Mouse (Mus musculus) CH12.LX (cell line): ENCODE data around the gene Trex1. TPM values are rescaled to one million over a fixed set of nuclear protein-coding genes. Genes with fewer than 3 reads are reported as not detected.

ENCODE experiments used
- DNase-seq: peaks from one replicate; pipeline ENCODE4 v3.0.0-alpha.2; 2013; ENCODE audit errors: extremely low read depth
- H3K27ac ChIP-seq: 2 replicates; pipeline ENCODE4 v1.5.1; 2012; ENCODE audit warnings: low read depth, mild to moderate bottlenecking, control low read depth, moderate library complexity; ENCODE audit not compliant: insufficient read depth
- H3K27me3 ChIP-seq: replicated peaks from 2 replicates; pipeline ENCODE3; 2012; ENCODE audit warnings: inconsistent platforms
- H3K36me3 ChIP-seq, 2 experiments: replicated peaks in 1 of 2; 2 replicates each; pipeline versions ENCODE3 to v1.6.1; 2012; ENCODE audit warnings: inconsistent platforms in 1 of 2, low read length in 1 of 2, mild to moderate bottlenecking in 1 of 2, mixed read lengths in 1 of 2, moderate library complexity in 1 of 2; ENCODE audit not compliant: control insufficient read depth in 1 of 2, insufficient read depth in 1 of 2
- H3K4me1 ChIP-seq, 2 experiments: 2 replicates each; pipeline ENCODE4 v1.6.1; 2012; ENCODE audit warnings: inconsistent platforms in 1 of 2, moderate library complexity in 1 of 2; ENCODE audit not compliant: insufficient read depth in 2 of 2, control insufficient read depth in 1 of 2
- H3K4me2 ChIP-seq: 2 replicates; pipeline ENCODE4 v1.6.1; 2012; ENCODE audit warnings: low read depth, mild to moderate bottlenecking, control low read depth; ENCODE audit not compliant: poor library complexity, insufficient read depth, severe bottlenecking
- H3K4me3 ChIP-seq, 3 experiments: fragments of 150-350 bp in 1 of 3; sonication (generic) in 1 of 3; replicated peaks in 1 of 3; 2 replicates each; pipeline versions ENCODE3 to v1.5.1; 2011 to 2012; ENCODE audit warnings: low read depth in 2 of 3, low read length in 2 of 3, mild to moderate bottlenecking in 2 of 3, moderate library complexity in 2 of 3, control low read depth in 1 of 3, improper control_type of control experiment in 1 of 3, inconsistent platforms in 1 of 3, mixed read lengths in 1 of 3; ENCODE audit not compliant: poor library complexity in 1 of 3
- H3K79me2 ChIP-seq: replicated peaks from 2 replicates; pipeline ENCODE4 v1.6.1; 2012; ENCODE audit warnings: mild to moderate bottlenecking, moderate library complexity; ENCODE audit not compliant: control insufficient read depth, poor library complexity, insufficient read depth, severe bottlenecking; ENCODE audit errors: extremely low read depth
- H3K9ac ChIP-seq: 2 replicates; pipeline ENCODE4 v1.6.1; 2012; ENCODE audit warnings: low read depth, mild to moderate bottlenecking, control low read depth, moderate library complexity; ENCODE audit not compliant: insufficient read depth
- H3K9me3 ChIP-seq: replicated peaks from 2 replicates; pipeline ENCODE3; 2012; ENCODE audit warnings: low read length, inconsistent platforms, mixed read lengths
- CHD2 ChIP-seq: IDR thresholded peaks from 2 replicates; pipeline ENCODE4 v1.6.1; 2011; ENCODE audit warnings: low read length, improper control_type of control experiment
- E2F4 ChIP-seq: IDR thresholded peaks from 2 replicates; pipeline ENCODE4 v1.6.1; 2011; ENCODE audit warnings: low read depth, low read length, improper control_type of control experiment; ENCODE audit not compliant: insufficient replicate concordance
- GABPA ChIP-seq: IDR thresholded peaks from 2 replicates; pipeline ENCODE4 v1.6.1; 2012; ENCODE audit warnings: low read depth, low read length, improper control_type of control experiment, inconsistent platforms; ENCODE audit not compliant: insufficient replicate concordance
- IRF4 ChIP-seq: IDR thresholded peaks from 2 replicates; pipeline ENCODE4 v1.6.1; 2014; ENCODE audit warnings: low read depth, mild to moderate bottlenecking, inconsistent platforms, low read length, improper control_type of control experiment
- JUN ChIP-seq: IDR thresholded peaks from 2 replicates; pipeline ENCODE4 v1.6.1; 2011; ENCODE audit warnings: low read depth, mild to moderate bottlenecking, low read length, improper control_type of control experiment, moderate library complexity; ENCODE audit not compliant: insufficient read depth
- KAT2A ChIP-seq: IDR thresholded peaks from 2 replicates; pipeline ENCODE4 v1.6.1; 2012; ENCODE audit warnings: low read length, improper control_type of control experiment, inconsistent platforms; ENCODE audit not compliant: insufficient replicate concordance
- MAX ChIP-seq: IDR thresholded peaks from 2 replicates; pipeline ENCODE4 v1.6.1; 2011; ENCODE audit warnings: low read length, improper control_type of control experiment
- MXI1 ChIP-seq: IDR thresholded peaks from 2 replicates; pipeline ENCODE4 v1.6.1; 2011; ENCODE audit warnings: mild to moderate bottlenecking, low read depth, low read length, improper control_type of control experiment
- NRF1 ChIP-seq: IDR thresholded peaks from 2 replicates; pipeline ENCODE4 v1.6.1; 2014; ENCODE audit warnings: low read depth, mild to moderate bottlenecking, inconsistent platforms, low read length, improper control_type of control experiment, moderate library complexity
- PAX5 ChIP-seq: IDR thresholded peaks from 2 replicates; pipeline ENCODE4 v1.6.1; 2012; ENCODE audit warnings: low read length, inconsistent platforms, mixed read lengths
- POLR2A ChIP-seq: IDR thresholded peaks from 2 replicates; pipeline ENCODE4 v1.6.1; 2011; ENCODE audit warnings: low read depth, mild to moderate bottlenecking, improper control_type of control experiment, low read length
- POLR2AphosphoS2 ChIP-seq: IDR thresholded peaks from 2 replicates; pipeline ENCODE4 v1.6.1; 2011; ENCODE audit warnings: low read depth, low read length, improper control_type of control experiment
- RAD21 ChIP-seq: IDR thresholded peaks from 2 replicates; pipeline ENCODE4 v1.6.1; 2011; ENCODE audit warnings: low read depth, mild to moderate bottlenecking, low read length, improper control_type of control experiment, moderate library complexity
- RCOR1 ChIP-seq: conservative IDR thresholded peaks from 2 replicates; pipeline ENCODE4 v1.6.1; 2012; ENCODE audit warnings: low read depth, mild to moderate bottlenecking, inconsistent platforms, low read length, improper control_type of control experiment
- SIN3A ChIP-seq: IDR thresholded peaks from 2 replicates; pipeline ENCODE4 v1.6.1; 2012; ENCODE audit warnings: low read length, improper control_type of control experiment, inconsistent platforms
- SMC3 ChIP-seq: IDR thresholded peaks from 2 replicates; pipeline ENCODE4 v1.6.1; 2011; ENCODE audit warnings: low read depth, low read length, improper control_type of control experiment
- TBP ChIP-seq: conservative IDR thresholded peaks from 2 replicates; pipeline ENCODE4 v1.6.1; 2011; ENCODE audit warnings: low read depth, low read length, improper control_type of control experiment
- TCF12 ChIP-seq: IDR thresholded peaks from 2 replicates; pipeline ENCODE4 v1.6.1; 2014; ENCODE audit warnings: low read depth, mild to moderate bottlenecking, inconsistent platforms, low read length, improper control_type of control experiment
- ZKSCAN1 ChIP-seq: IDR thresholded peaks from 2 replicates; pipeline ENCODE4 v1.6.1; 2012; ENCODE audit warnings: low read depth, inconsistent platforms, low read length, improper control_type of control experiment, borderline replicate concordance
- ZMIZ1 ChIP-seq: IDR thresholded peaks from 2 replicates; pipeline ENCODE4 v1.6.1; 2012; ENCODE audit warnings: low read depth, mild to moderate bottlenecking, inconsistent platforms, low read length, improper control_type of control experiment
- dilution Hi-C: fragments of 300-500 bp; cut with MboI; formaldehyde crosslinking; loops from 2 replicates; pipeline ENCODE4 v1.14.3; 2020; ENCODE audit warnings: low sequenced_read_pairs; ENCODE audit not compliant: extremely low pct_unique_long_range_greater_than_20kb, extremely low pct_ligation_motif_present
- in situ Hi-C: fragments of 300-500 bp; cut with MboI; formaldehyde crosslinking; loops from 3 replicates; pipeline ENCODE4 v1.14.3; 2019; ENCODE audit warnings: low sequenced_read_pairs, low pct_ligation_motif_present, low pct_unique_long_range_greater_than_20kb, mixed read lengths
- polyA plus RNA-seq: library from polyadenylated mRNA; unstranded; fragments of >175 nt; gene quantifications from 2 replicates; pipeline ENCODE4 v1.2.1, GENCODE M21; 2012; ENCODE audit warnings: low read depth; ENCODE audit not compliant: insufficient read length
- total RNA-seq, 2 experiments: library from RNA; depleted of rRNA; stranded (reverse); fragments of 300-350 nt in 1 of 2; fragments of >200 nt in 1 of 2; gene quantifications; 2 replicates each; pipeline ENCODE4 v1.2.3; 2012 to 2014

The Trex1 gene
- total and polyA plus RNA-seq, 3 experiments, result 20.8 to 22.9 (median 21.1) TPM

DNA sequence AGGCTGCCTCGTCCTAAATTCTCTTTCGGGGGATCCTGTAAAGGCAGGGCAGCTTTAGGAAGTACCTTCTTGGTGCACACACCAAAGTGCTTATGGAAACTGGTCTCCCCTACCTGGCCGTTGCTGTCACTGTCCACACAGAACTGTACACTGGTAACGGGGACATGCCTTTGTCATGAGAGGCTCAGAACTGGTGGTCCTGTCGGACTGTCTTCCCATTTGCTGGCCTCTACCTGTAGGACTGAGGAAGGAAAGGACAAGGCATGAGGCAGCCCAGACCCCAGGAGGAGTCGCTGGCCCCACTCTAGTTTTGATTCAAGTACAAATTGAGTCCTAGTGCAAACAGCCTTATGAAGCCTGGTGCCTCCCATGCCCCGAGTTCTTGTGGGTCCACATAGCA is 28.5 kb downstream of the Trex1 start:
- Histone ChIP-seq H3K9me3 (no peaks in the 10 kb centered on the region), H3K4me1 (no peaks in the 10 kb centered on the region), H3K9ac (no peak overlapping the region), H3K79me2 (no peaks in the 10 kb centered on the region), H3K4me2 (no peak overlapping the region), H3K27ac (no peak overlapping the region), H3K4me3 (no peak overlapping the region), H3K27me3 (no peaks in the 10 kb centered on the region), H3K36me3 (peaks cover 0 to 39% of the 10 kb centered on the region in 2 experiments)
- no peak for TF ChIP-seq ZMIZ1
- in situ Hi-C loops, result no loop called here
- DNase-seq, result no peak
- dilution Hi-C loops, result no loop called here

DNA sequence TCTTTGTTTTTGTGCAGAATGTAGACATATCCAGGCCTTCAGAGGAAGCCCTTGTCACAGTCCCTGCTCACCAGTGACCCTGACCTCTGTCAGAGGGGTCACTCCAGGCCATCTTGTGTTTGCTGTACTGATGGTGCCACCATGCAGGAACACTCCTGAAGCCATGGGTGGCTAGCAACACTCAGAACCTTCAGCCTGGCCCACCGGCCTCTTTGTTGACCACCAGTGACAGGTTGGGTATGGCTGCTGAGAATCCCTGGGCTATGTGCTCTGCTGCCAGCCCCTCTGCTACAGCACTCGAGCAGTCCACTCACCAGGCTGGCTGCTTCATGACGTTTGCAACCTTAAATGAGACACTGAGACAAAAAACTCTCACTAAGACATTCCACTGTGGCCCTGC is 29.2 kb downstream of the Trex1 start:
- H3K27me3 ChIP-seq, result no peaks in the 10 kb centered on the region
- no peak overlapping the region for H3K27ac ChIP-seq
- no peaks in the 10 kb centered on the region for H3K79me2 ChIP-seq
- no peaks in the 10 kb centered on the region for H3K9me3 ChIP-seq
- H3K36me3 ChIP-seq, result peaks cover 0 to 46% of the 10 kb centered on the region in 2 experiments
- H3K4me1 ChIP-seq, result no peaks in the 10 kb centered on the region
- DNase-seq, result no peak
- dilution Hi-C loops, result no loop called here
- no peak overlapping the region for H3K9ac ChIP-seq
- H3K4me3 ChIP-seq, result no peak overlapping the region
- no peak for TF ChIP-seq E2F4
- no peak for TF ChIP-seq NRF1
- no peak for TF ChIP-seq TBP
- TF ChIP-seq SIN3A, result no peak
- TF ChIP-seq MXI1, result no peak
- no peak for TF ChIP-seq CHD2
- no peak for TF ChIP-seq KAT2A
- TF ChIP-seq MAX, result no peak
- no peak for TF ChIP-seq GABPA
- TF ChIP-seq JUN, result no peak
- no peak overlapping the region for H3K4me2 ChIP-seq
- in situ Hi-C loops, result no loop called here

DNA sequence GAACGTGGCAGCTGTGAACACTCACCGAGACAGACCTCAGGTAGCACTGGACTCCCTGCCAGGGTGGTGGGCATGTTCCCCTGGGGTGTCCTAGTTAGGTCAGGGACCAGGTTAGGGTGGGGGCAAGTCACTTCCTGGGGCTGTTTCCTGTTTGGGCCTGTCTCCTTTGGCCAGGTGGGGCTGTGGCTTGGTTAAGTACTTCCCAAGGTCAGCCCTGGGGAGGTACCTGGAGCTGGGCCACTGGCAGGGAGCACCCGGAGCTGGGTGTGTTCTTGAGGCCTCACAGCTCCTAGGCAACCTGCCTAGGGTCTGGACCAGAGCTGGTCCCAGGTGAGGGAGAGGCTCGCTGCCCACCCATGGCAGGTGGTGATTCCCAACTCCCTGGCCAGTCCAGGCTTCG is 30.6 kb downstream of the Trex1 start:
- Histone ChIP-seq H3K27me3 (no peaks in the 10 kb centered on the region), H3K4me3 (no peak overlapping the region), H3K27ac (no peak overlapping the region), H3K9ac (no peak overlapping the region), H3K79me2 (no peaks in the 10 kb centered on the region), H3K36me3 (peaks cover 0 to 54% of the 10 kb centered on the region in 2 experiments), H3K4me1 (no peaks in the 10 kb centered on the region), H3K9me3 (no peaks in the 10 kb centered on the region), H3K4me2 (no peak overlapping the region)
- DNase-seq, result no peak
- TF ChIP-seq RCOR1 (no peak), KAT2A (no peak), POLR2AphosphoS2 (no peak), TBP (no peak), RAD21 (no peak), IRF4 (no peak), E2F4 (no peak), SIN3A (no peak), SMC3 (no peak), PAX5 (no peak), POLR2A (no peak), MAX (no peak), JUN (no peak), TCF12 (no peak), ZKSCAN1 (no peak)
- in situ Hi-C loops (no loop called here), dilution Hi-C loops (no loop called here)
